Mouse (Mus musculus) left cerebral cortex, postnatal 10 days (tissue): ENCODE data around the gene Spats2l. TPM values are rescaled to one million over a fixed set of nuclear protein-coding genes. Genes with fewer than 3 reads are reported as not detected.

ENCODE experiments used
- DNase-seq, 2 experiments: peaks; one replicate each; pipeline ENCODE4 v3.0.0; 2021 to 2022; ENCODE audit warnings: low spot score in 2 of 2, mixed read lengths in 1 of 2; ENCODE audit errors: extremely low spot score in 1 of 2
- intact Hi-C: fragments of 180-260 bp; cut with DNase I; formaldehyde crosslinking; loops from one replicate; pipeline ENCODE4 v1.15.1; 2025
- total RNA-seq, 2 experiments: library from RNA; stranded (reverse); gene quantifications; 2 replicates each; pipeline ENCODE4 v1.2.3; 2021

The Spats2l gene
- total RNA-seq, 2 experiments from 2014 or later = 49.3 to 54.6 TPM

DNA sequence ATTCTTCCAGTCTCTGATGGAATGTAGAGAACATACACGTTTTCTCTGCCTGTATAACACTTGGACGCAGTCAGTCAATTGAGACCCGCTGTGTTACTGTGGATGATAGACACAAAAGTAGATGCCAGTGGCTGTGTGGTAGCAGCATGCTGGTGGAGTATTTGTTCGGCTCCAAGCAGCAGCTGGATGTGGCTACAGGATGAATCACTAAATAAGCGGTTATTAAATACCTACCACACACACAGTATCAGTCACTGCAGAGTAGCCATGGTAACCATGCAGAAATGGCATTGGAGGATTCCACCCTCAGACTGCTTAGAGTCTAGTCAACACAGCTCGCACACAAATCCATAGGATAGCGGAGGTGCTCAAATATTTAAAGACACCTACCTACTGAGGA, 100.0 kb downstream of the Spats2l start:
- DNase-seq = no peak

DNA sequence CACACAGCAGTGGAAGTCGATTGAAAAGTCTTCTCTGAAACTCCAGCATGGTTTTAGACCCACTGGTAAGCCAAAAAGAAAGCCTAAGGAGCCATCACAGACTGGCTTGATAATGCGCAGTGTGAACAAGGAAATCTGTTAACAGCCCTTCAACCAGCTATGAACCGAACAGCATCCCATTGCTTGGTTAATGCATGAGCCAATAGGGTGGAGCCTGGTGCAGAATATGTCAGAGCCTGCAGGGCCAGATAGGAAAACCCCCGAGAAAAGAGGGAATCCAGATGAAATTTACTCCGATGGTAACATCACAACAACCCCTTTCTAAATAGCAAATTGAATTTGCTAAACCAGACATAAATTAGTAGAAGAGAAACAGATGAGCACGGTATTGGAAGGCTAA, 101.1 kb downstream of the Spats2l start:
- intact Hi-C loops = no loop called here
- DNase-seq = no peak

More for the DNA sequence above, 100.0 kb downstream of the Spats2l start:
- intact Hi-C loops = no loop called here

DNA sequence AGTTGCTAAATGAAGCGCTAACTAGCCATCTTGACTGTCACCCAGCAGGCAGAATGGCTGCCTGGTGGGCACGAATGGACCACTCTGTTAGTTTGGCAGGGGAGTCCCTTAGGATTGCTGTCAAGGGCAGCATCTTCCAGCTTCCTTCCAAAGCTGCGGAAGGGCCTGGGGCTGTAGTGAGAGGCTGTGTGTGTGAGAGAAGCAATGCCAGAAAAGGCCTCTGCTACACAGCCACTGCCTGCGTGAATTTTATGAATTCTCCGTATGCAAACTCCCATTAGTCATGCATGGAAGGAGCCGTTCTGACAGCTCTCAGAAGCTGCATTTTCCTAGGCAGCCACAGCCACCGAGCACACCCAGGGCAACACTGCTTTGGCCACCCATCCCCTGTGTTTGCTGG, 101.5 kb downstream of the Spats2l start:
- intact Hi-C loops = no loop called here

GRCm38 (mm10) chr1:57878957-57879356, 105.0 kb downstream of the Spats2l start:
- DNase-seq = peak in 1 of 2 experiments; percentile 38
- intact Hi-C loops = no loop called here

More for the DNA sequence above, 101.5 kb downstream of the Spats2l start:
- DNase-seq = no peak

DNA sequence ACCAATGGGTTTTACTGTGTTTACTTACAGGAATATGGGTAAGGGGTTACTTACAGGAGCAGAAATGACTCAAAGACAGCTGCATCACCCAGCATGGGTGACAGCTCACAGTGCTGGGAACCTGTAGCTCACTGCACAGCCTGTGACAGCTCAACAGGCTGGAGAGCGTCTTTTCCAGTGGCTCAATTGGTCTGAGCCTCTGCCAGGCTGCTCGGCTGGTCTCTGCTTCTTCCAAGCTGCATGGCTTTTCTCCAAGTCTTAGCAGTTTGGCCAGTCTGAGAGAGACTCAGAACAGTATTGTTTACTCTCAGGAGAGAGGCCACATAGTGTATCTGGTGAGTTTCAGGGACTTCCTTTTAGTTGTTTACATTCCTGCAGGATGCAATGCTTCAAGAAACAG, 110.9 kb downstream of the Spats2l start:
- intact Hi-C loops = no loop called here
- DNase-seq = no peak

- intact Hi-C loops = no loop called here
- no peak for DNase-seq
These were observed 115.8 kb downstream of the Spats2l start for GRCm38 (mm10) chr1:57889803-57890202.

DNA sequence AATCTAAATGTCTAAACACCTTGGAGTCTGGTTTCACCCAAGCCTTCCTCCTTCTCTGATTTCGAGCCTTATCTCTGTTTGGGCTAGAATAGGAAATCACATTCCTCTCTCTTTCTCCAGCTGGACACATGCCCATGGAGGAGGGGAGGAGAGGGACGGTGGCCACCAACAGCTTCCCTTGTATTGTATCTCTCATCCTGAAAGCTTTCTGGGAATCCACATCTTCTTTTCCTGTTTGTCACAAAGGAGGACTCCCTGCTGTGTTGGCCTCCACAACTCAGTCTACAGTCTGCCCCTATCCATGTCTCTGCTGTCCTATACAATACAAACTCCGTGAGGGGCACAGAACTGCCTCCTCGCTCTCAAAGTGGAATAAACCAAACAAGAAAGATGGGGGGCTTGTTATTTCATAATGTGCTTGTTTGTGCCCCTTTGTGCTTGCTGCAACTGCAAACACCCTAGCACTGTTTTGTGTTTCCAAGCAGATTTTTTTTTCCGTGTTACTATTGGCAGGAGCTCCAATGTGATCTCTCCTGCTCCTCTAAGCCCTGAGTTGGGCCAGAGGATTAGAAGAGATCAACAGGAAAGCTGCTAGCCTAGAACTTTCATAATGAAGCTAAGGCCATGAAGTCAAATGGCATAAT, 116.4 kb downstream of the Spats2l start:
- intact Hi-C loops = no loop called here
- DNase-seq = peak in 1 of 2 experiments; percentile 69

GRCm38 (mm10) chr1:57890903-57891267, 116.9 kb downstream of the Spats2l start:
- no peak for DNase-seq
- intact Hi-C loops = no loop called here

DNA sequence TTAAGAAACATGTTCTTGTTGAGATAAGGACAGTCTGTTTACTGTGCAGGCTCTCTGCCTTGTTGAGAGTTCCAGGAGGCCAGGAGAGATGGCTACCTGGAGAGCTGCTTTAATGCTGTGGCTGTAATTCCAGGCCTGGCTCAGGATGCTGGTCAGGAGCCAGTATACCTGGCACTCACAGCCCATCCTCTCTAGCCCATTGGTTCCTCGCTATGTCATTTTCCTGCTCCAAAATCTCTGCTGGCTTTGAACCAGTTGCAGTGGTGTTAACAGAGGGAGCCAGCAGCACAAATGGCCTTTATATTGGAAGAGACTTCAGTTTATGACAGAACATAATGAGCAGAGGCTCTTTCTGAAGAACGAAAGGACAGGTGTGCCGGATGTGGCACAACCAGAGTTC, 127.5 kb downstream of the Spats2l start:
- no peak for DNase-seq
- intact Hi-C loops = no loop called here

DNA sequence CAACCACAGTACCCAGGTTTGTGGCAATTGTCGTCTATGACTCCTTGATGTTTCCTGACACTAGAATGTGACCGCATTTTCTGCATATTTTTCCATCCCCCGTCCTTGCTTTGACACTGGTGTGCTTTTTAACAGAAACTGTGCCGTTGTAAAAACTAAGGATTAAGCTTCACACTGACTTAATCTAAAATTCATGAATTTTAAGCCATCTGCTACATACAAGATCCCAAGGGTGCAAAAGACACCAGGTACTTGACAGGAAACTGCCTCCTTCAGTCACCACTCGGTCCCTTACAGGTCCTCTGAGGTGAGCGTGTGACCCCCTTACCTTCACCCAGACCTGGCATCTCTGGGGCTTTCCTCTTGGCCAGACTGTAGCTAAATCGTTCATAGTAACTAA, 129.8 kb downstream of the Spats2l start:
- DNase-seq = no peak

DNA sequence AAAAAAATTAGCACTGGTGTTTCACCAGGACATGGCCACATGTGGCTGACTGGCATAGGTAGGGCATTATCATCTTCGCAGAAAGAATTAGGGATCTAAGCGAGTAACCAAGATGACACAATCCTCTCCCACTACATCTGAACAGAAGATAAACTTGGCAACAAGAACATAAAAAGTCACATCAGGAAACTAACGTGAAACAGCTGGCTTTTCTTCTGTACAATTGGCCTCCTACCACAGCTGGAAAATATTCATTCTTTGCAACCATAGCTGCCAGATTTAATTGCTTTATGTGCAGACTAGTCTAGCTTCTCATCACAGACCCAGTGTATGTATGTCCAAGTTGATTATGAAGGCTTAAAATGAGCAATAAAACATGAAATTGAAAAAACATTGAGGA, 131.9 kb downstream of the Spats2l start:
- intact Hi-C loops = no loop called here

More for the DNA sequence above, 129.8 kb downstream of the Spats2l start:
- intact Hi-C loops = no loop called here

GRCm38 (mm10) chr1:57906312-57906711, 132.3 kb downstream of the Spats2l start:
- no peak for DNase-seq
- intact Hi-C loops = no loop called here

More for the DNA sequence above, 131.9 kb downstream of the Spats2l start:
- no peak for DNase-seq

- DNase-seq = no peak
- intact Hi-C loops = no loop called here
These were observed 137.6 kb downstream of the Spats2l start for GRCm38 (mm10) chr1:57911561-57911960.

GRCm38 (mm10) chr1:57917342-57917741, 143.4 kb downstream of the Spats2l start:
- intact Hi-C loops = no loop called here

GRCm38 (mm10) chr1:57918567-57918966, 144.6 kb downstream of the Spats2l start:
- intact Hi-C loops = no loop called here
- no peak for DNase-seq

More at GRCm38 (mm10) chr1:57917342-57917741, 143.4 kb downstream of the Spats2l start:
- no peak for DNase-seq

DNA sequence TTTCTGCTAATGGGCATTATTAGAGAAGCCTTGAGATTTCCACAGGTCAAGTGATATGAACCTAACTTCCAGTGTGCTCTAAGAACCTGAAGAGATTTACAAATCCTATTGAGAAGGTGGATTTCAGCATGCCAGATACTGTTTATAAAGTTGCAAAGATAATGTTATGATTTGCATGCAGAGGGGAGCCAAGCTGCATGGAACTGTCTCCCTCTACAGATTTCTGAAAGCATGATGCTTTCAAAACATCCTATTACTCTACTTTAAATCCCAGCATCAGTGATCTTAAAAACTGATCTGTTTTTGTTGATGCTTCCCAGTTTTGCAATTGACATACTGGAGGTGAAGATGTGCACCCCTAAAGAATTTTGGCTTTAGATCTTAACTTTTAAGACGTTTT, 160.3 kb downstream of the Spats2l start:
- intact Hi-C loops = no loop called here
- no peak for DNase-seq

DNA sequence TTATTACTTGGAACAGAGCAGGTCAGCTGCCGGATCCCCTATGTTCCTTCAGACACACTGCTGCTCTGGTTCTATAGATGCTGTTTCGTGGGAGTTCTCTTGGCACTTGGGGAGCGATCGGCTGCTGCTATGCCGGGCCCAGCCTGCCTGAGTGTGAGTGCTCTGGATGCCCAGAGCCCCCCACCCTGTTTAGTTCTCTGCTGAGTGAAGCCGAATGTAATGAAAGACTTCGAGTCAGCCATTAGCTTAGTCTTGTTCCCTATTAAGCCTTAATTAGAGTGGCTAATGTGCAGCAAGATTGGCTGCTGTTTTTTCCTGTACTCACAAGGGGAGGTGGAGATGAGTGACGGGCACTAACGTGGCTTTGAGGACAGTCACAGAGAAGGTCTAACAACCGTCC, 166.7 kb downstream of the Spats2l start:
- no peak for DNase-seq
- intact Hi-C loops = no loop called here

GRCm38 (mm10) chr1:57941095-57941494, 167.1 kb downstream of the Spats2l start:
- intact Hi-C loops = no loop called here
- no peak for DNase-seq

DNA sequence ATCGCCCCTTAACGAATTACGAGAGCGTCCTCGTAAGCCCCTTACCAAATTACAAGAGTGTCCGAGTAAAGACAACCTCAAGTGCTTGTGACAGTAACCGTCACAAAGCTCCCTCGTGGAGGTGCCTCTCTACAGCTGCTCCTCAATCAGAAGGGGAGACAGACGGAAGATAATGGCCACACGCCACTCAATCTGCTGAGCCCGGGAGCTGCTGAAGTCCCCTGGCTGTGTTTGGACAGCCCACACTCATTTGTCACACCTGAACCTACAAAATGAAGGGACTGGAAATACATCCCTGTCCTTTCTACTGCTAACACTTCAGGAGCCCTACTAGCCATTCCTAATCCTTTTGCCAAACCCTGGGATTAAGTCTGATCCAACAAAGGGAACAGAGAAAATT, 167.8 kb downstream of the Spats2l start:
- intact Hi-C loops = no loop called here
- DNase-seq = no peak

- intact Hi-C loops = no loop called here
- no peak for DNase-seq
These were observed 168.3 kb downstream of the Spats2l start for GRCm38 (mm10) chr1:57942215-57942614.
